Mouse (Mus musculus) stomach, postnatal 0 days (tissue): ENCODE results near the gene Zfp281. TPM values are rescaled to one million over a fixed set of nuclear protein-coding genes. Genes with fewer than 3 reads are reported as not detected.

Experiments used
- ATAC-seq: fragments of 200-750 bp; cut with Nextera tagmentation; 2 replicates; pipeline ENCODE4 v1.8.0; 2017; ENCODE audit not compliant: low FRiP score, low TSS enrichment
- DNase-seq: peaks from one replicate; pipeline ENCODE4 v3.0.0-alpha.2; 2016; ENCODE audit warnings: low spot score
- H3K27ac ChIP-seq: fragments of 300-500 bp; sonication (generic); replicated peaks from 2 replicates; pipeline ENCODE4 v1.5.1; 2014; ENCODE audit warnings: mild to moderate bottlenecking, control low read depth
- H3K27me3 ChIP-seq: fragments of 300-500 bp; sonication (generic); 2 replicates; pipeline ENCODE4 v1.6.1; 2014; ENCODE audit warnings: low read length; ENCODE audit not compliant: control insufficient read depth, insufficient read depth
- H3K36me3 ChIP-seq: fragments of 300-500 bp; sonication (generic); 2 replicates; pipeline ENCODE4 v1.6.1; 2014; ENCODE audit warnings: low read length, mixed read lengths; ENCODE audit not compliant: control insufficient read depth, insufficient read depth
- H3K4me1 ChIP-seq: fragments of 300-500 bp; sonication (generic); replicated peaks from 2 replicates; pipeline ENCODE4 v1.6.1; 2014; ENCODE audit warnings: antibody characterized with exemption; ENCODE audit not compliant: control insufficient read depth, insufficient read depth
- H3K4me2 ChIP-seq: fragments of 300-500 bp; sonication (generic); replicated peaks from 2 replicates; pipeline ENCODE4 v1.6.1; 2014; ENCODE audit warnings: low read depth, mild to moderate bottlenecking, control low read depth, moderate library complexity
- H3K4me3 ChIP-seq: fragments of 300-500 bp; sonication (generic); 2 replicates; pipeline ENCODE4 v1.5.1; 2014; ENCODE audit warnings: low read depth, low read length, control low read depth
- H3K9ac ChIP-seq: fragments of 300-500 bp; sonication (generic); 2 replicates; pipeline ENCODE4 v1.6.1; 2014; ENCODE audit warnings: mild to moderate bottlenecking, low read length, control low read depth, mixed read lengths
- H3K9me3 ChIP-seq: fragments of 300-500 bp; sonication (generic); 2 replicates; pipeline ENCODE4 v1.6.1; 2016; ENCODE audit warnings: low read length; ENCODE audit not compliant: control insufficient read depth
- CTCF ChIP-seq: IDR thresholded peaks from 2 replicates; pipeline ENCODE4 v1.5.1; 2016; ENCODE audit warnings: antibody characterized with exemption, low read depth, mild to moderate bottlenecking, moderate library complexity
- EP300 ChIP-seq: optimal IDR thresholded peaks from 2 replicates; pipeline ENCODE3; 2016; ENCODE audit warnings: antibody characterized with exemption
- WGBS: fragments of 180-500 bp; shearing (Covaris S2); extraction: QIAGEN DNeasy Blood & Tissue Kit; methylation state at CpG from one replicate; pipeline ENCODE4 v1.1.7; 2014; 5-methylcytosine and 5-hydroxymethylcytosine counted together
- polyA plus RNA-seq: library from polyadenylated mRNA; unstranded; fragments of >200 nt; fragmentation: Nextera tagmentation; extraction: Ambion mirVana; gene quantifications from 2 replicates; pipeline ENCODE4 v1.2.1, GENCODE M21; 2015

The Zfp281 gene
- polyA plus RNA-seq, 1 experiment from 2014 or later = 7.5 TPM

- 42% methylated on average over 7 of the region's 7 CpGs for WGBS
- H3K27me3 ChIP-seq = no peaks in the 10 kb centered on the region
Observed at GRCm38 (mm10) chr1:136617163-136617788, 7.4 kb upstream of the Zfp281 start.

GRCm38 (mm10) chr1:136618570-136618969, 6.1 kb upstream of the Zfp281 start:
- Histone ChIP-seq H3K36me3 (no peaks in the 10 kb centered on the region), H3K4me1 (no peaks in the 10 kb centered on the region), H3K9me3 (no peaks in the 10 kb centered on the region), H3K4me2 (no peak overlapping the region), H3K4me3 (no peak overlapping the region), H3K9ac (no peak overlapping the region), H3K27ac (no peak overlapping the region), H3K27me3 (no peaks in the 10 kb centered on the region)
- TF ChIP-seq EP300 (no peak), CTCF (no peak)
- ATAC-seq (no peak), DNase-seq (no peak)
- WGBS = 76% methylated on average over 1 of the region's 1 CpGs

More at GRCm38 (mm10) chr1:136617163-136617788, 7.4 kb upstream of the Zfp281 start:
- DNase-seq (no peak), ATAC-seq (peak; percentile 78)
- H3K9ac ChIP-seq = no peak overlapping the region
- TF ChIP-seq CTCF (no peak), EP300 (no peak)
- H3K36me3 ChIP-seq = no peaks in the 10 kb centered on the region
- H3K27ac ChIP-seq = no peak overlapping the region
- H3K9me3 ChIP-seq = no peaks in the 10 kb centered on the region
- H3K4me3 ChIP-seq = no peak overlapping the region
- no peaks in the 10 kb centered on the region for H3K4me1 ChIP-seq
- no peak overlapping the region for H3K4me2 ChIP-seq

DNA sequence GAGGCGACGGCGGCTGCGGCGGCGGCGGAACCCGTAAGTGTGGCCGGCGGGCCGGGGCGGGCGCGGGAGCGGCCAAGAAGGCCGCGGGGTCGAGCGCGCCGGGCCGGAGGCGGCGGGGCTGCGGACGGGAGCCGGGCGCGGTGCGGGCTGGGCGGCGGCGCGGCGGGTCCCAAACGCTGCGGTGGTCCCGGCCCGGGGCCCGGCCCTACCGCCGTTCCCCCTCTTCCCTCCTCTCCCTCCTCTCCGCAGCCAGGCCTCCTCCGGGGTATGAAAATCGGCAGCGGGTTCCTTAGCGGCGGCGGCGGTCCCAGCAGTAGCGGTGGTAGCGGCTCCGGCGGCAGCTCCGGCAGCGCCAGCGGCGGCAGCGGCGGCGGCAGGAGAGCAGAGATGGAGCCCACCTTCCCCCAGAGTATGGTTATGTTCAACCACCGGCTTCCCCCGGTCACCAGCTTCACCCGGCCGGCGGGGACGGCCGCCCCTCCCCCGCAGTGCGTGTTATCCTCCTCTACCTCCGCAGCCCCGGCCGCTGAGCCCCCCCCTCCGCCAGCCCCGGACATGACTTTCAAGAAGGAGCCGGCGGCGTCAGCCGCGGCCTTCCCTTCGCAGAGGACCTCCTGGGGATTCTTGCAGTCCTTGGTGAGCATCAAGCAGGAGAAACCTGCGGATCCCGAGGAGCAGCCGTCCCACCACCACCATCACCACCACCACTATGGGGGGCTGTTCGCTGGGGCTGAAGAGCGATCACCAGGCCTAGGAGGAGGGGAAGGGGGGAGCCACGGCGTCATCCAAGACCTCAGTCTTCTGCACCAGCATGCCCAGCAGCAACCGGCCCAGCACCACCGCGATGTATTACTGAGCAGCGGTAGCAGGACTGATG, 556 bp downstream of the Zfp281 start:
- peak overlapping the region; percentile 93 for H3K9ac ChIP-seq
- no peaks in the 10 kb centered on the region for H3K9me3 ChIP-seq
- H3K36me3 ChIP-seq = peaks cover 5% of the 10 kb centered on the region; the same call in 1 of the 2 replicates
- peaks cover 14% of the 10 kb centered on the region; the same call in 1 of the 2 replicates for H3K4me1 ChIP-seq
- WGBS = under 1% methylated on average over 75 of the region's 92 CpGs
- DNase-seq (peak; percentile 61), ATAC-seq (peak; percentile 39)
- peak overlapping the region; percentile 87 for H3K4me2 ChIP-seq
- H3K27ac ChIP-seq = peak overlapping the region; percentile 93
- H3K27me3 ChIP-seq = no peaks in the 10 kb centered on the region
- TF ChIP-seq EP300 (no peak), CTCF (peak; percentile 57)
- H3K4me3 ChIP-seq = peak overlapping the region; percentile 88

- Histone ChIP-seq H3K27ac (no peak overlapping the region), H3K36me3 (peaks cover 5% of the 10 kb centered on the region; the same call in 1 of the 2 replicates), H3K9me3 (no peaks in the 10 kb centered on the region), H3K27me3 (no peaks in the 10 kb centered on the region), H3K4me3 (peak overlapping the region; percentile 88), H3K4me2 (peak overlapping the region; percentile 87), H3K9ac (peak overlapping the region; percentile 93; the same call in 1 of the 2 replicates), H3K4me1 (peaks cover 14% of the 10 kb centered on the region; the same call in 1 of the 2 replicates)
- DNase-seq (no peak), ATAC-seq (no peak)
- no peak for TF ChIP-seq EP300
- TF ChIP-seq CTCF = no peak
- WGBS = 77% methylated on average over 7 of the region's 7 CpGs
Observed at GRCm38 (mm10) chr1:136626141-136626540, 1.4 kb downstream of the Zfp281 start.

- no peak overlapping the region for H3K4me2 ChIP-seq
Observed at GRCm38 (mm10) chr1:136626756-136627155, 2.1 kb downstream of the Zfp281 start.

More at GRCm38 (mm10) chr1:136626756-136627155, 2.1 kb downstream of the Zfp281 start:
- TF ChIP-seq EP300 (no peak), CTCF (no peak)
- 90% methylated on average over 5 of the region's 5 CpGs for WGBS
- ATAC-seq (no peak), DNase-seq (no peak)
- Histone ChIP-seq H3K4me1 (peaks cover 14% of the 10 kb centered on the region; the same call in 1 of the 2 replicates), H3K27me3 (no peaks in the 10 kb centered on the region), H3K9ac (no peak overlapping the region), H3K4me3 (no peak overlapping the region), H3K27ac (no peak overlapping the region), H3K9me3 (no peaks in the 10 kb centered on the region), H3K36me3 (peaks cover 5% of the 10 kb centered on the region; the same call in 1 of the 2 replicates)
